In genomic region chr7:132325549-132326331, GRCm38 (mm10) we compare ENCODE assay signal across 7 mouse cellular contexts. TPM values are rescaled to one million over a fixed set of nuclear protein-coding genes. Genes with fewer than 3 reads are reported as not detected.
DNase-seq lines count a peak whose midpoint lies in the region; TF ChIP-seq lines count a peak whose summit lies in the region.

No protein-coding gene starts in this region.

- H3K27ac ChIP-seq in thymus, adult 2 months (ENCODE audit: control insufficient read depth, insufficient read depth, low read length), result no peak overlapping the region

- TF ChIP-seq CTCF in thymus, adult 2 months (IDR thresholded peaks at IDR 0.05; ENCODE audit: borderline replicate concordance, control insufficient read depth, extremely low read depth, insufficient read depth, low read length, poor library complexity), result no peak

- no peak for TF ChIP-seq POLR2A in thymus, adult 2 months (IDR thresholded peaks at IDR 0.05; ENCODE audit: control insufficient read depth, extremely low read depth, insufficient read depth, low read length, poor library complexity)

- no peaks in the 10 kb centered on the region for H3K36me3 ChIP-seq in thymus, adult 2 months (ENCODE audit: control insufficient read depth, insufficient read depth, low read length)

- DNase-seq in thymus, postnatal 4 days, result peak; percentile 26
- DNase-seq in thymus, adult 2 months, result no peak
- peak; percentile 74 for DNase-seq in cerebellum, adult 8-10 months
- DNase-seq in heart, postnatal 4 days, result peak; percentile 78
- peak; percentile 74 for DNase-seq in lung, postnatal 14 days
- DNase-seq in left cerebral cortex, postnatal 25 days (ENCODE audit: low spot score in 2 of 2), result no peak
- no peak for DNase-seq in right cerebral cortex, postnatal 4 days

- WGBS in thymus, adult 2 months, result 20% methylated on average over 5 of the region's 5 CpGs

- intact Hi-C loops in left cerebral cortex, postnatal 25 days (cut with DNase I), result no loop called here

- H3K4me3 ChIP-seq in thymus, adult 2 months (ENCODE audit: control insufficient read depth, insufficient read depth, low read length), result no peak overlapping the region

- peaks cover 12% of the 10 kb centered on the region for H3K4me1 ChIP-seq in thymus, adult 2 months (replicated peaks; ENCODE audit: control insufficient read depth, insufficient read depth, low read length)

- no peaks in the 10 kb centered on the region for H3K27me3 ChIP-seq in thymus, adult 2 months (ENCODE audit: control insufficient read depth, insufficient read depth, low read length)

RNA-seq across cellular contexts. Expression of gene Chst15, which starts 8.7 kb away (rescaled TPM):
- polyA plus RNA-seq in thymus, adult 2 months (2012; rRNA removed), result 7.4 and 8.9 TPM in 2 replicates
- 10 to 100 TPM; 12.5 to 12.7 TPM for total RNA-seq in heart, postnatal 4 days (2021)
- 10 to 100 TPM; 35.1 to 39.4 TPM for total RNA-seq in left cerebral cortex, postnatal 25 days (2021)

Comparison
In these comparisons a context has a peak if more than half of its experiments do, and no peak if none do; other contexts are left out.
1. DNase-seq: peak in thymus, postnatal 4 days (single experiment), cerebellum, adult 8-10 months (single experiment), heart, postnatal 4 days (single experiment) and lung, postnatal 14 days (single experiment); none in thymus, adult 2 months (single experiment), left cerebral cortex, postnatal 25 days (0 of 2) and right cerebral cortex, postnatal 4 days (single experiment).